Mouse (Mus musculus): ENCODE data around the gene Mss51.

Mss51 gene

GRCm38 (mm10) chr14:20496603-20497002, at the start of gene Mss51:
Gene Mss51 (minus strand): TSS chr14:20496901.
- no peak for DNase-seq

DNA sequence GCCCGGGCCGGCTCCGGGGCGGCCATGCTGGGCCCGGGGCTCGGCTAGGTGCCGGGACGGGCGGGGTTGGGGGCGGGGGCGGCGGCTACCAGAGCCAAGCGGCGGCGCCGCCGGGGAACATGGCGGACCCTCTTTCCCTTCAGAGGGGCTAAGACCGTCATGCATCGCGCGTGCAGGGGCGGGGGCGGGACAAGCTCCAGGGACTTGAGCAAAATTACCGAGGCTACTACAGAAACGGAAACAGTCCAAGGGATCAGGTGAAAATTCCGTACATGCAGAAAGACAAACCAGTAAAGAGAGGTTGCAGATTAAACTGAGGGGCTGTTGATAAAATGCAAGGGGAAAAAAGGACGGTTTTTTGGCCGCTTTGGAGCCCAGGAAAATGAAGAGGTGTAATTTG, 49.7 kb upstream of the Mss51 start, which contains the start of gene Ppp3cb:
Ppp3cb (minus strand) TSS at position 159 of the 400 bp plus-strand sequence.
- peak; percentile 78 for DNase-seq

DNA sequence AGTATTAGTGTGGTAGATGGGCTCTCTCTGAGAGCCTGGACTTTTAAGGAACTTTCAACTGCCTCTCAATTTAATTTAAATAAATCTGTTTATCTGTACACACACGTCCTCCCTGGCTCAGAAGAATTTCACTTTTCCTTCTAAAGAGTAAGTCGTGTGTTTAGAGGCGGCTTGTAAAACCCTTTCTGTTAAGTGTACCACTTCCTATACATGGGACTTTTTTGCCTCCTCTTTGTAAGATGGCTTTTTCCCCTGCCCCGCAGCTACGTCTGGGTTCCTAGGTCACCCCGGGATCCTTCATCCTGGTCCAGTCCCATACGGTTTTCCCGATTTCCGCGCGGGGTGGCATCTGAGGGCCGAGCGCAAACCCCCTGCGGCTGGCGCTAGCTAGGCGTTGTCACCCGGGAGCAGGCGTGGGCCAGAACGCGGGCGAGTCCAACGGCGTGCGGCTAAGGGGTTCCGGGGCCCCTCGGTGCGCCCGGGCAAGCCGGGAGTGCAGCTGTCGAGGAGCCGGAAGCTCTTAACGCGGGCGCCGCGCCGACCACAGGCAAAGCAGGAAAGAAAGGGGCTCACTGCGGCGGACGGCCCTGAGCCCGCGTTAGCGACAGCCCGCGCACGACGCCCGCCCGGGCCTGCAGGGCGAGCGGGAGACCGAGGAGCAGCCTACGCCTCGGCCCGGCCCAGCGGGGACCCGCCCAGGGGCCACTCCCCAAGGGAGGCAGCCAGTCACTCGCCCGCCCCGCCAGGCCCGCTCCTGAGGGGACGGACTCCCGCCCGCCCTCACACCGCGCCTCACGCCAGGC, 49.0 kb upstream of the Mss51 start:
- DNase-seq = peak; percentile 79

DNA sequence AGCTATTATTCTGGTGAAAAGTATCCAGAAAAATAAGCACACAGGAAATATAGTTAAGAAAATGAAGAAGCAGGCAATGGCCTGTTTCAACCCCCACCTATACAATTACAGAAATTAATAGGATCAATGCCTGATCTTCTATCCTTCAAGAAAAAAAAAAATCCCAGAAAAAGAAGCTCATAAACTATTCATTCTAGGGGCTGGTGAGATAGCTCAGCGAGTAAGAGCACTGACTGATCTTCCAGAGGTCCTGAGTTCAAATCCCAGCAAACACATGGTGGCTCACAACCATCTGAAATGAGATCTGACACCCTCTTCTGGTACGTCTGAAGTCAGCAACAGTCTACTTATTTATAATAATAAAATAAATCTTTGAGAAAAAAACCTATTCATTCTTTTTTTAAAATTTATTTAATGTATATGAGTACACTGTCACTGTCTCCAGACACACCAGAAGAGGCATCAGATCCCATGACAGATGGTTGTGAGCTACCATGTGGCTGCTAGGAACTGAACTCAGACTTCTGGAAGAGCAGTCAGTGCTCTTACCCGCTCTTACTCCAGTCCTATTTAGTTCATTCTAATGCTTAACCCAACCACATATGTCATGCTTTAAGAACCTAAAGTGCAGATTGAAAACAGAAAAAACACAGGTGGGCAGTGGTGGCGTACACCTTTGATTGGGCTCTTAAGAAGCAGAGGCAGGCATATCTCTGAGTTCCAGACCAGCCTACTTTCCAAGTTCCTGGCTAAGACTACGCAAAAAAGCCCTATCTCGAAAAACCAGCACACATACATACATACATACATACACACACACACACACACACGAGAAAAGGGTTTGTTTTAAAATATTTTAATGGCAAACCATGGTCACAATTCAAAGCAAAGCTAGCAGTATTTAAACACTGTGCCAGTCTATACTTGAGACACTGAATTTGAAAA, 48.0 kb upstream of the Mss51 start:
- DNase-seq = no peak

- DNase-seq = no peak
Measured at GRCm38 (mm10) chr14:20529643-20530042, 32.9 kb upstream of the Mss51 start.

GRCm38 (mm10) chr14:20520179-20520578, 23.5 kb upstream of the Mss51 start:
- no peak for DNase-seq

- DNase-seq = no peak
Measured at GRCm38 (mm10) chr14:20508424-20508823, 11.7 kb upstream of the Mss51 start.

DNA sequence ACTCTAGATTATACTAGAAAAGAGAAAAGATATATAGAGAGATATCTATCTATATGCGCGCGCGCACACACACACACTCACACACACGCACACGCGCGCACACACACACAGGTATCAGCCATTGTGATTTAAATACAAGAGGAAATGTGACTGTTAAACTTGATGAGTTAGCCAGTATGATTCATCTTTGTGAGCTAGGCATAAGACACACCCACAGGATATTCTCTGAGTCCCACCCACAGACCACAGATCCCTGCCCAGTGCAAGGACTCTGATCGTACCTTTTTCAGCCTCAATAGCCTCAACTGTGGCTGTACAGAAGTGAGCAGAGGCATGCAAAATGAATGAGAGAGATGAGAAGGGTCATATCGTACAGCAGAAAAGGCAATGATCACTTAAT, 6.3 kb upstream of the Mss51 start:
- DNase-seq = no peak

GRCm38 (mm10) chr14:20499982-20500381, 3.3 kb upstream of the Mss51 start:
- no peak for DNase-seq

DNA sequence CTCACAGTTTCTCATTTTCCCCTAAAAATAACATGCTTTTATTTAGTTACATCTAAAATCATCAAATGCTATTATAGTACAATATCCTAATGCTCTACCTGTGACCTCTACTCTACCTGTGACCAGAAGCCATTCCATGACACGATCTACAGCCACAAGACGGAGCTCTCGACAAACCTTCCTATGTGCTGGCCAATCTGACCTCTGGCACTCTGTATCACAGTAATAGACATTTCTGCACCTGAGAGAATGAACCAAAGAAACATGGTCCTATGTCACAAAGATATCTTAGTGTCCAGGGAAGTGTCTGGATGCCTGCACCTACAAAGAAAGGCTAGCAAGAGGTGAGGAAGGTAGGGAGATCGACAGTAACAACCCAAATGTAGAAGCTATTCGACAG, 10.7 kb downstream of the Mss51 start:
- no peak for DNase-seq

DNA sequence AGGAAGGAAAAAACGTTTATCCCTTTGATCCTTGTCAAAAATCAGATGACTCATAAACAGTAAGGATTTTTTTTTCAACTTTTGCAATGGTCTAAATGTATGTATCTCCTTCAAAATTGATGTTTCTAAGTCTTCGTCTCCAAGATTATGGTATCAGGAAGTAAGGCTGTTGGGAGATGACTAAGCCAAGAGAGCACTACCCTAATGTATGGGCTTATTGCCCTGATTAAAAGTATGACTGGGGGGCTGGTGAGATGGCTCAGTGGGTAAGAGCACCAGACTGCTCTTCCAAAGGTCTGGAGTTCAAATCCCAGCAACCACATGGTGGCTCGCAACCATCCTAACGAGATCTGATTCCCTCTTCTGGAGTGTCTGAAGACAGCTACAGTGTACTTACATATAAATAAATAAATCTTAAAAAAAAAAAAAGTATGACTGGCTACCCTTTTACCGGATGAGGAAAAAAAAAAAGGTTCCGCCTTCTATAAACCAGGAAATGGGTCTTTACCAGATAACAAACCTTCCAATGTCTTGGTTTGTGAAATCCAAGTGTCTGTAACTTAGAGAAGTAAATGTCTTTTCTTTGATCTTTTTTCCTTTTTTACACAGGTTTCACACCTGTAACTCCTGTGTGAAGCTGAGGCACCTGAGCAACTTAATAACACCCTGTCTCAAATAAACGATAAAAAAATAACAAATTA, 14.5 kb downstream of the Mss51 start:
- no peak for DNase-seq

GRCm38 (mm10) chr14:20481211-20481610, 15.5 kb downstream of the Mss51 start:
- no peak for DNase-seq

- DNase-seq = no peak
Measured at GRCm38 (mm10) chr14:20480195-20480579, 16.5 kb downstream of the Mss51 start.

DNA sequence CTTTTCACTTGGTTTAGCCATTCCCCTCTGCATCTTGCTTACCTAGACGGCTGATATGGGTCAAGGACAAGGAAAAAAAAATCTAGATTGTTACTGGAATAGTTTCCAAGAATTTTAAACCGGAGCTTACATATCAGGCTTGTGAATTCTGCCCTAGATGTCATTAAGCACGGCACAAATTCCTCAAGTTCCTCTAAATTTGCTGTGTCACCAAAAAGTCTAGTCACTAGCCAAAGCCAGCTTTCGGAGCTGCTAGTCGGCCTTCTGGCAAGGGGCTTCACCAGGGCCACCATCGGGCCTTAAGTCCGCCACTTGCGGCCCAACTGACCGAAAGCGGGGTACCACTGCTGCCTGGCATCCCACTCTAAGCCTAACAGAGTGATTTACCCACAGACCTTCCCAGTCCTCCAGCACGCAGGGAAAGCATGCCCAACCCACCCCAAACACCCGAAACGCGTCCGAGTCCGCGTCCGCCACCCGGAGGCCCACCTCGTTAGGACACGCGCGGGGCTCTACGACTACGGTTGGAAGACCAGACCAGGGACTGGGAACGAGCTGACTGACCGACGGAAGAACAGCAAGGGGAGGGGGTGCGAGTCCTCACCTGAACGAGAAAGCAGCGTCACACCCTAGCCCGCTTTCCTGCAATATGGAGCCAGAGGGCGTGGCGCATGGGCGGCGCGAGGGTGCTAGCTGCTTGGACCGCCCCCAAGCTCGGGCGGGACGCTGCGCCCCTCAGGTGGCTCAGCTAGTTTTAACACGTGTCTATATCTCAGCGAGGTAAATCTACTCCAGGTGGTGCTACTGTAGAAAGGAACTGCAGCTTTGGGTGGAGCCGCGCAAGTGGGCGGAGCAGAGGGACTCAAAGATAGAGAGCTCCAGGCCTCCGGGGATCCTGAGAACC, 17.2 kb downstream of the Mss51 start, which contains the start of gene Anxa7:
Anxa7 (minus strand) TSS at position 843 of the 904 bp plus-strand sequence.
- DNase-seq = peak; percentile 52

DNA sequence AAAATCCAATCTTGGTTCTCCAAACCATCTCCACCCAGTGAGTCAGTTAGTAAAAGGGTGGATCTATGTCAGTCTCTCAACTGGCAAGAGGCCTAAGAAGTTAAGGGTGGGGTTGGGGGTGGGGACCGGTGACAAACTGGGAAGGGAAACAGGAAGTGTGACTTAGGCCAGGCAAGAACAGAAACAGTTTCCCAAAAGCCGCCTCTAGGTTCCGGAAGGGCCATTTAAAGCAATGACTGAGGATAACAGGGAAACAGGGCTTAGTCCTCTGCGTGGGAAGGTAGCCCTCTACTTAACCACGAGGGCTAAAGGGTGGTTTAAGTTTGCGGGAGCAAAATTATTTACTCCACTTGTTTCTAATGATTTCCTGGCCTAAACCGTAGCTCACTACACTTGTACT, 17.9 kb downstream of the Mss51 start:
- no peak for DNase-seq

- no peak for DNase-seq
Measured at GRCm38 (mm10) chr14:20478385-20478784, 18.3 kb downstream of the Mss51 start.

- DNase-seq = no peak
Measured at GRCm38 (mm10) chr14:20477261-20478025, 19.3 kb downstream of the Mss51 start.

GRCm38 (mm10) chr14:20460216-20460615, 36.5 kb downstream of the Mss51 start:
- no peak for DNase-seq

GRCm38 (mm10) chr14:20458378-20458777, 38.3 kb downstream of the Mss51 start:
- no peak for DNase-seq

GRCm38 (mm10) chr14:20452929-20453328, 43.8 kb downstream of the Mss51 start:
- DNase-seq = no peak

GRCm38 (mm10) chr14:20451765-20452331, 44.9 kb downstream of the Mss51 start, which contains the start of gene Cfap70:
Gene Cfap70 (minus strand): TSS chr14:20452226.
- peak; percentile 42 for DNase-seq
